Mouse (Mus musculus) yolk sac, embryonic 10.5 days (tissue): ENCODE data around the gene Epha10.
"Not testable (repeated sequence)": the region's sequence is repeated elsewhere in the genome, so short reads cannot be mapped to it uniquely, and the experiment has no call there.

Experiments
- DNase-seq: peaks from one replicate; pipeline ENCODE4 v3.0.0-alpha.2; 2017; ENCODE audit warnings: low spot score

The Epha10 gene

GRCm38 (mm10) chr4:124894508-124895428 is 14.1 kb downstream of the Epha10 start:
- no peak for DNase-seq

- no peak for DNase-seq
Observed at GRCm38 (mm10) chr4:124898428-124898827, 17.7 kb downstream of the Epha10 start.

- no peak for DNase-seq
Observed at GRCm38 (mm10) chr4:124899906-124900305, 19.2 kb downstream of the Epha10 start.

- DNase-seq = no peak
Observed at GRCm38 (mm10) chr4:124905417-124905816, 24.7 kb downstream of the Epha10 start.

- peak; percentile 40 for DNase-seq
Observed at GRCm38 (mm10) chr4:124905971-124906822, 25.5 kb downstream of the Epha10 start.

GRCm38 (mm10) chr4:124928102-124928501 is 47.4 kb downstream of the Epha10 start:
- no peak for DNase-seq

- DNase-seq = peak; percentile 95
Observed at GRCm38 (mm10) chr4:124936613-124937471, 56.1 kb downstream of the Epha10 start, which contains the start of gene 9930104L06Rik. 9930104L06Rik (plus strand) TSS chr4:124937048.

- not testable (repeated sequence) for DNase-seq
Observed at GRCm38 (mm10) chr4:124939211-124939610, 58.5 kb downstream of the Epha10 start, which contains the start of gene Cdca8. Cdca8 (minus strand) TSS chr4:124939311.

- peak; percentile 52 for DNase-seq
Observed at GRCm38 (mm10) chr4:124943022-124943421, 62.3 kb downstream of the Epha10 start.

- DNase-seq = no peak
Observed at GRCm38 (mm10) chr4:124943781-124944180, 63.1 kb downstream of the Epha10 start.

GRCm38 (mm10) chr4:124944961-124945360 is 64.3 kb downstream of the Epha10 start:
- no peak for DNase-seq

- no peak for DNase-seq
Observed at GRCm38 (mm10) chr4:124949488-124949887, 68.8 kb downstream of the Epha10 start.

GRCm38 (mm10) chr4:124950181-124951035 is 69.7 kb downstream of the Epha10 start:
- DNase-seq = no peak

- DNase-seq = no peak
Observed at GRCm38 (mm10) chr4:124951036-124951433, 70.3 kb downstream of the Epha10 start.

GRCm38 (mm10) chr4:124953546-124953945 is 72.8 kb downstream of the Epha10 start:
- no peak for DNase-seq

- no peak for DNase-seq
Observed at GRCm38 (mm10) chr4:124957284-124957683, 76.6 kb downstream of the Epha10 start.

- DNase-seq = no peak
Observed at GRCm38 (mm10) chr4:124959062-124959461, 78.4 kb downstream of the Epha10 start.

GRCm38 (mm10) chr4:124960940-124961339 is 80.2 kb downstream of the Epha10 start:
- no peak for DNase-seq

GRCm38 (mm10) chr4:124962576-124962975 is 81.9 kb downstream of the Epha10 start:
- DNase-seq = no peak

- DNase-seq = peak; percentile 16
Observed at GRCm38 (mm10) chr4:124964912-124965599, 84.4 kb downstream of the Epha10 start.
